Mouse (Mus musculus) hindbrain, postnatal 0 days (tissue): ENCODE measurements around the gene Pemt. TPM values are rescaled to one million over a fixed set of nuclear protein-coding genes. Genes with fewer than 3 reads are reported as not detected.

ENCODE experiments used
- ATAC-seq: fragments of 200-750 bp; cut with Nextera tagmentation; 2 replicates; pipeline ENCODE4 v1.8.0; 2017; ENCODE audit warnings: mild to moderate bottlenecking, moderate TSS enrichment, moderate library complexity
- DNase-seq: peaks from one replicate; pipeline ENCODE4 v3.0.0-alpha.2; 2015; ENCODE audit warnings: low spot score
- H3K27ac ChIP-seq: fragments of 300-500 bp; sonication (generic); 2 replicates; pipeline ENCODE4 v1.5.1; 2014; ENCODE audit warnings: mild to moderate bottlenecking
- H3K27me3 ChIP-seq: fragments of 300-500 bp; sonication (generic); 2 replicates; pipeline ENCODE4 v1.6.1; 2014; ENCODE audit warnings: low read length, mixed read lengths; ENCODE audit not compliant: insufficient read depth
- H3K36me3 ChIP-seq: fragments of 300-500 bp; sonication (generic); 2 replicates; pipeline ENCODE4 v1.6.1; 2014; ENCODE audit warnings: low read length, mixed read lengths; ENCODE audit not compliant: insufficient read depth
- H3K4me1 ChIP-seq: fragments of 300-500 bp; sonication (generic); 2 replicates; pipeline ENCODE4 v1.6.1; 2014; ENCODE audit warnings: antibody characterized with exemption, low read length, mixed read lengths; ENCODE audit not compliant: insufficient read depth
- H3K4me2 ChIP-seq: fragments of 300-500 bp; sonication (generic); 2 replicates; pipeline ENCODE4 v1.6.1; 2014; ENCODE audit warnings: low read depth, mild to moderate bottlenecking, low read length, moderate library complexity, mixed read lengths
- H3K4me3 ChIP-seq: fragments of 300-500 bp; sonication (generic); 2 replicates; pipeline ENCODE4 v1.5.1; 2014; ENCODE audit warnings: low read length
- H3K9ac ChIP-seq: fragments of 300-500 bp; sonication (generic); replicated peaks from 2 replicates; pipeline ENCODE4 v1.6.1; 2014; ENCODE audit warnings: mild to moderate bottlenecking, low read length, moderate library complexity, mixed read lengths
- H3K9me3 ChIP-seq: fragments of 300-500 bp; sonication (generic); 2 replicates; pipeline ENCODE4 v1.6.1; 2016; ENCODE audit warnings: low read length, mixed read lengths
- CTCF ChIP-seq: IDR thresholded peaks from 2 replicates; pipeline ENCODE4 v1.5.1; 2016; ENCODE audit warnings: antibody characterized with exemption, control low read depth, low read depth
- whole genome bisulfite sequencing: fragments of 180-500 bp; shearing (Covaris S2); extraction: QIAGEN DNeasy Blood & Tissue Kit; methylation state at CpG from one replicate; pipeline ENCODE4 v1.1.7; 2014; 5-methylcytosine and 5-hydroxymethylcytosine counted together
- polyA plus RNA-seq: library from polyadenylated mRNA; unstranded; fragments of >200 nt; fragmentation: Nextera tagmentation; extraction: Ambion mirVana; gene quantifications from 2 replicates; pipeline ENCODE4 v1.2.1, GENCODE M21; 2015
- total RNA-seq: library from RNA; depleted of rRNA; stranded (reverse); fragments of >200 nt; gene quantifications from 2 replicates; pipeline ENCODE4 v1.2.3, GENCODE M21; 2014

The Pemt gene
- total and polyA plus RNA-seq, 2 experiments from 2014 or later, result 12.6 to 14.5 TPM

GRCm38 (mm10) chr11:60029976-60030375, 16.3 kb downstream of the Pemt start:
- WGBS, result 55% methylated on average over 9 of the region's 9 CpGs
- Histone ChIP-seq H3K27ac (peak overlapping the region; percentile 9; the same call in 1 of the 2 replicates), H3K9ac (no peak overlapping the region), H3K9me3 (no peaks in the 10 kb centered on the region), H3K4me1 (peaks cover 13% of the 10 kb centered on the region; the same call in 1 of the 2 replicates), H3K27me3 (no peaks in the 10 kb centered on the region), H3K4me2 (no peak overlapping the region), H3K4me3 (no peak overlapping the region), H3K36me3 (no peaks in the 10 kb centered on the region)
- DNase-seq (peak; percentile 16), ATAC-seq (no peak)
- no peak for TF ChIP-seq CTCF

GRCm38 (mm10) chr11:60027913-60028875, 18.1 kb downstream of the Pemt start:
- no peak for TF ChIP-seq CTCF
- H3K27ac ChIP-seq, result peak overlapping the region; percentile 77
- DNase-seq, result peak; percentile 63

DNA sequence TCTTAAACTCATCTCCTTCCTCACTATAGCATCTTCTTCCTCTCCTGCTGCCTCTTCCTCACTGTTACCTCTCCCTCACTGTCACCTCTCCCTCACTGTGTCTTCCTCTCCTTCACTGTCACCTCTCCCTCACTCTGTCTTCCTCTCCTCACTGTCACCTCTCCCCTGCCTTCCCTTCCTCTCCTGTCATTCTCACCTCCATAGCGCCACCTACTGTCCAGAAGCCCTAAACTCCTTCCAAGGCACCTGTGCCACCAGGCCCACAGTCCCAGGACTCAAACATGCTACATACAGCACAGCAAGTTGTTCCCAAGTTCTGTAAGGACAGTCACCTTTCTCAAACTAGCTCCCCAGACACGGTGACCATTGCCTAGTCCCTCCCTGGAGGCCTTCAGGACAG, 19.0 kb downstream of the Pemt start:
- H3K4me2 ChIP-seq, result no peak overlapping the region
- no peak overlapping the region for H3K4me3 ChIP-seq
- no peaks in the 10 kb centered on the region for H3K36me3 ChIP-seq
- H3K4me1 ChIP-seq, result peaks cover 13% of the 10 kb centered on the region; the same call in 1 of the 2 replicates
- no peaks in the 10 kb centered on the region for H3K27me3 ChIP-seq
- DNase-seq (peak; percentile 78), ATAC-seq (no peak)
- H3K9ac ChIP-seq, result no peak overlapping the region
- no peaks in the 10 kb centered on the region for H3K9me3 ChIP-seq
- H3K27ac ChIP-seq, result peak overlapping the region; percentile 77; the same call in 1 of the 2 replicates
- 4% methylated on average over 2 of the region's 2 CpGs for WGBS
- TF ChIP-seq CTCF, result peak; percentile 87

More at GRCm38 (mm10) chr11:60027913-60028875, 18.1 kb downstream of the Pemt start:
- Histone ChIP-seq H3K9me3 (no peaks in the 10 kb centered on the region), H3K9ac (no peak overlapping the region), H3K4me3 (no peak overlapping the region), H3K4me2 (no peak overlapping the region), H3K36me3 (no peaks in the 10 kb centered on the region), H3K4me1 (peaks cover 13% of the 10 kb centered on the region; the same call in 1 of the 2 replicates), H3K27me3 (no peaks in the 10 kb centered on the region)
- 57% methylated on average over 10 of the region's 10 CpGs for whole genome bisulfite sequencing
- ATAC-seq, result peak; percentile 63

DNA sequence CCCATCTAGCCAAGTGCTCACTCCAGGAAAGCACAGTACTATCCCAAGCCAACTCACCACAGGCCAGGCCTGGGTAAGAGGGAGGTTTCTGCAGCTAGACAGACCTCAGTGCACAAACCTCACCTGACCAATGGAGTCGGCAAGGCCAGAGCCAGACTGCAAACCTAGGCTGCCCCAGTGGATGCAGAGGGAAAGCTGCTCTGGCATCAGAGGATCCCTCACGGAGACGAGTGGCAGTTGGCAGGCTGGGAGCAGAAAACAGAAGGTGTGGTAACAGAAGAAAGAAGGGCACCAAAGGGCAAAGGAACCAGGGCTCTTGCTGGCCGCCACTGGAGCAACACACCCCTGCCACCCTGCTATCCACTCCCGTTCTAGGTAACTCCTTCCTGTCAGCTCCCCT, 20.1 kb downstream of the Pemt start:
- no peaks in the 10 kb centered on the region for H3K27me3 ChIP-seq
- no peak for TF ChIP-seq CTCF
- no peaks in the 10 kb centered on the region for H3K9me3 ChIP-seq
- ATAC-seq, result no peak
- WGBS, result 66% methylated on average over 5 of the region's 5 CpGs
- no peak for DNase-seq
- H3K9ac ChIP-seq, result no peak overlapping the region
- H3K4me2 ChIP-seq, result no peak overlapping the region
- no peak overlapping the region for H3K4me3 ChIP-seq
- H3K4me1 ChIP-seq, result peaks cover 13% of the 10 kb centered on the region; the same call in 1 of the 2 replicates
- H3K36me3 ChIP-seq, result no peaks in the 10 kb centered on the region
- no peak overlapping the region for H3K27ac ChIP-seq

DNA sequence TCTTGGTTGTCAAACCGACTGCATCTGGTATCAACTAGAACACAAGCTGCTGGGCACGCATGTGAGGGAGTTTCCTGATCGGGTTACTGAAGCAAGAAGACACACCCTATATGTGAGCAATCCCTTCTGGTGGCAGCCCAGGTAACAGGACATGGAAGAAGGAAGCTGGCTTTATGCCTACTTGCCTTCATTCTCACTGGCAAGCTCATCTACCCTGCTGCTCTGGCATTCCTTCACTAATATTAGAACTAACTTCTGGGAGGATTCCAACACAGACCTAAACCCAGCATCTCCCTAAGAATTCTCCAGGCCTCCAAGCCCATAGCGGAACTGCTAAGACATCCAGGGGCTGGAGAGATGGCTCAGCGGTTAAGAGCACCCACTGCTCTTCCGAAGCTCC, 25.1 kb downstream of the Pemt start:
- H3K4me3 ChIP-seq, result no peak overlapping the region
- H3K9me3 ChIP-seq, result no peaks in the 10 kb centered on the region
- no peak for ATAC-seq
- H3K9ac ChIP-seq, result no peak overlapping the region
- H3K27me3 ChIP-seq, result no peaks in the 10 kb centered on the region
- no peaks in the 10 kb centered on the region for H3K4me1 ChIP-seq
- WGBS, result 90% methylated on average over 6 of the region's 6 CpGs
- no peak overlapping the region for H3K27ac ChIP-seq
- no peak for DNase-seq
- TF ChIP-seq CTCF, result no peak
- H3K36me3 ChIP-seq, result no peaks in the 10 kb centered on the region
- H3K4me2 ChIP-seq, result no peak overlapping the region

DNA sequence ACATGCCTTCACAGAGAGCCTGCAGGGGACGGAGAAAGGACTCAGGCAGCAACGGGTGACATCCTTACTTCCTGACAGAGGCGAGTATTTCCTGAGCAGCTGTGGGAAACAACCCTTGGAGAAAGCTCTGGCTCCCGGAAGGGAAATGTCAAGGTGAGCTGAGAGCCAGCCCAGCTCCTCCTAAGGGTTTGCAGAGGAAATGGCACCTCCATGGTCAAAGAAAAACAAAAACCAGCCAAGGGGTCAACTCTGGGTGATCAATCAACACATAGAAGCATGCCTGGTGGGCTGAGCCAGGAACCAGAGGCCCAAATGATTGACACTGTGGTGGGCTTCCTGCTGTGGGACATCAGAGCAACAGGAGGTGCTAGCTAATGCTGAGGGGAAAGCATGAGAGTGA, 29.6 kb downstream of the Pemt start:
- WGBS, result 57% methylated on average over 4 of the region's 4 CpGs
- no peaks in the 10 kb centered on the region for H3K4me1 ChIP-seq
- H3K4me3 ChIP-seq, result no peak overlapping the region
- no peaks in the 10 kb centered on the region for H3K27me3 ChIP-seq
- no peaks in the 10 kb centered on the region for H3K9me3 ChIP-seq
- TF ChIP-seq CTCF, result no peak
- no peaks in the 10 kb centered on the region for H3K36me3 ChIP-seq
- H3K4me2 ChIP-seq, result no peak overlapping the region
- H3K9ac ChIP-seq, result no peak overlapping the region
- ATAC-seq (no peak), DNase-seq (no peak)
- H3K27ac ChIP-seq, result no peak overlapping the region

GRCm38 (mm10) chr11:60011516-60011915, 34.8 kb downstream of the Pemt start:
- Histone ChIP-seq H3K4me2 (no peak overlapping the region), H3K27me3 (no peaks in the 10 kb centered on the region), H3K4me1 (peaks cover 7% of the 10 kb centered on the region; the same call in 1 of the 2 replicates), H3K27ac (no peak overlapping the region), H3K9me3 (no peaks in the 10 kb centered on the region), H3K9ac (no peak overlapping the region), H3K4me3 (no peak overlapping the region), H3K36me3 (no peaks in the 10 kb centered on the region)
- TF ChIP-seq CTCF, result no peak
- DNase-seq, result no peak
- 68% methylated on average over 3 of the region's 3 CpGs for WGBS
- no peak for ATAC-seq
